Mouse (Mus musculus): Measurements from ENCODE around the gene Dmap1.

Gene Dmap1

DNA sequence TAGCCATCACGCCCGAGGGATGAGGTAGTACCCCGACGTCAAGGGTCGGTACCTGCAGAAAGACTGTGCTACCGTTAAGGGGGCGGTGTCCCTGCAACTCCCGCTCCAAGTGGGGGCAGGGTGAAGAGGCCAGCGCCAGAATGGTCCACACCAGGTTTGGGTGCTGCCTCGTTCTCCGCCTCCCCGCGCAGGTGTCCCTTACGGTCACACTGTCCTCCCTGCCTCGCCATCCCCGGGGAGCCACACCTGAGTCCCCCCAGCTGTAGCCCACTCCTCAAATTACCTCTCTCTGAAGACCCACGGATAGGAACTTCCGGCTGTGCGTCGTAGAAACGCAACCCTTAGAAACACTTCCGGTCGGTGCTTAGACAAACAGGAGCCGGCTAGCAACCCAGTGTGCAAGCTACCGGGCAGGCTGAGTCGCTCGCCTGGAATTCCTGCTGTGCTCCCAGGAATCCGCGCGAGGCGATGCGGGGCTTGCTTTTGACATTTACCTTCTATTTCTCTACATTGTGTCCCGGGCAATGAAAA is at the start of gene Dmap1:
Gene Dmap1 (minus strand): TSS at position 343 of the 531 bp plus-strand sequence.
- peak; percentile 78 to 80 for DNase-seq

DNA sequence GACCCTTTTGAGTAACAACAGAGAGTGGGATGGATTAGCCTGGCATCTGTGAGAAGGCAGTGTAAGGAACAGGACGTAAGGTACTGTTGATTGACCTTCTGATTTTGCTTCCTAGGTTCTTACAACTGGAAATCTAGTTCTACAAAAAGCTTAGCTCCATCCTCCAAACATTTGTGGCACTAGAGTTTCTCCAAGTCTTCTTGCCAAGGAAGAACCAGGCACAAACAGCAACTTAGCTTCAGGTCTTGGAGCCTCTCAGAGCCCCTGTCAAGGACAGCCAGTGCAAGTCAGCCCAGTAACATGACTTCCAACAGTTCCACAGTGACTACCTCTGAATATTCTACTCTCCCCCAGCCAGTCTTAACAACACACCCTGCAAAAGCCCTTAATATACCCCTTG is 42.0 kb upstream of the Dmap1 start, which contains the start of gene Gm12845:
Gene Gm12845 (plus strand): TSS at position 301 of the 400 bp plus-strand sequence.
- DNase-seq = no peak

DNA sequence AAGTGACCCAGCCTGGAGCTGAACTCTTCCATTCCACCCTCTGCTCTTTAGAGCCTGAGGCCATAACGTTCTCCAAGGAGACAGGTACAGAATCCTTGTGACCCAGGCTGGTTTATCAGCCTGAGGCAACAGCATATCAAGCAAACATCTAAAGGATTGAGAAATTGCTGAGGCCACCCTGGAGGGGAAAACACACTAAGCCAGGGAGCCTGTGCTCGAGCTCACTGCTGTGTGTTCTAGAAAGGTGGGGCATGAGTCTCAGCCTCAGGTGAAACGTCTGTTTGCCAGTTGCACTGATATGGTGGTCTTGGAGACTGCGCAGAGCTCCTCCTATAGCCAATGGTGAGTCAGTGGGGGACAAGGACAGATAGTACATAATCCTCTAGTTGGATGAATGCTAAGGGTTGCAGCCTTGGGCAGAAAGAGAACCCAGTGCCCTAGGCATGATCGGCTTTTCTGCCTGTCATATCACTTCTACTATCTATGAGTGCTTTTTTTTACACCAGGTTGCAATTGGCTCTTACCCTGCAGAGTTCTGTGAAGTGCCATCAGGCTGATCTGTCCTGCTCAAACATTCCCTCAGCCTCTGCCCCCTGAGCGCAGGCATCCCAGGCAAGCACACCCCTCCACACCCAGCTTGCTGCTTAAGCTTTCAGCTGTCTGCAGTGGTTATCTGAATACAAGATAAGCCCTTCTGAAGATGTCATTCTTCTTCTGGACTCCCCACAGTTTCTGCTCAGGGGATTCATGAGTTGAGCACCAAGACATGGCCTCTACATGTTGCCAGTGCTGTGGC is 31.4 kb upstream of the Dmap1 start:
- DNase-seq = no peak

DNA sequence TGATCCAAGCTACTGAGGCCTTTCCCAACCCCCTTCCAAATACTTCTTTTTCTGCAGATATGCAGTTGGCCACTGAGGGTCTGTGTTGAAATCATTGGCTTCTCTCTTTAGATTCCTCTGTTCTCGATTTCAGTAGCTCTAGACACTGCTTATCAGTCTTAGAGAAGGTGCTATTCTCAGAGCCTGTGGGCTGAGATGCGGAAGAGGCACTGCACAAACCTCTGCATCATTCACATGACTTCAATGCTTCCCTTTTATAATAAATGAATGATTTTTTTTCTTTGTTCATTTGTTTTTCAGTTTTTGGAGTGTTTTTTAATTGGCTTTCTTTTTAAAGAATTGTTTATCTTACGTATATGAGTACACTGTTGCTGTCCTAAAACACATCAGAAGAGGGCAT is 30.2 kb upstream of the Dmap1 start:
- no peak for DNase-seq

DNA sequence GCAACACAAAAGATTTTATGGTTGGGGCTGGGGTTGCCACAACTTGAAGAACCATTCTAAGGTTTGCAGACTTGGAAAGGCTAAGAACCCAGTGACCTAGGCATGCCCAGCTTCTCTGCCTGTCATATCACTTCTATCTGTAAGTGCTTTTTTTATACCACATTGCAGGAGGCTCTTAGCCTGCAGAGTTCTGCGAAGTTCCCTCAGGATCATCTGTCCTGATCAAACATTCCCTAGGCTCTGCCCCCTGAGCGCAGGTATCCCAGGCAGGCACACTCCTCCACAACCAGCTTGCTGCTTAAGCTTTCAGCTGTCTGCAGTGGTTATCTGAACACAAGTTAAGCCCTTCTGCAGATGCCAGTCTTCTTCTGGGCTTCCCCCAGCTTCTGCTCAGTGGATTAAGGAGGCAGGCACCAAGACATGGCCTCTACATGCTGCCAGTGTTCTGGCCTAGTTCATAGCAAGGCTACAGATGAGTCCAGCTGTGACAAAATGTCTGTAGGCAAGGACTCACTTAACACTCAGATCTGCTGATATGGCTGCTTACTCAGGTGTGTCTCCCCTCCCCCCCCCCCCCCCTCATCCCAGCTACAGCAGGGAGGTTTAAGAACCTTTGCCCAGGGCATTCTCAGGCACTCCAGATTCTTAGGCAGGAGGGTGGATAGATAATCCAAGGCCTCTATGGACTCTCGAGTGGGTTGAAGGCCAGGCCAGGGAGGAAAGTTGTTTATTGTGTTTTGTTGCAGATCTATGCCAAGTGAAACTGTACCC is 26.9 kb upstream of the Dmap1 start:
- DNase-seq = peak in 1 of 2 experiments; percentile 21

DNA sequence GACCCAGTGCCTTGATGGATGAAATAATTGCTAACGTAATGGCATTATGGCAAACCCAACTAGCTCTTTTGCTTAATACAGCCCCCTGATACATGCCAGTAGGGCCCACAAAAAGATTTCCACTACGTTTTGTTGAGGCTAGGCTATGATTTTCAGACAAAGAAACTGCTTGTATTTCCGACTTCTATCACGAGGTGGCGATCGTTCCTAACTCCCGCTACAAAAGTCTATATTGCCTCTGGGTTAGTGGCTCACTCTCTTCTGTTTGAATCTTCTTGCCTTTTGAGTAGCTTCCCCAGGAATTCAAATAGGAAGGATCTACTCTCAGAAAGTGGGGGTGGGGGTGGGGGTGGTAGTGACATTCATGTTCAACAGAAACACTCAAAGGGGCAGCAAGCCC is 23.3 kb upstream of the Dmap1 start:
- DNase-seq = peak in 1 of 2 experiments; percentile 25

DNA sequence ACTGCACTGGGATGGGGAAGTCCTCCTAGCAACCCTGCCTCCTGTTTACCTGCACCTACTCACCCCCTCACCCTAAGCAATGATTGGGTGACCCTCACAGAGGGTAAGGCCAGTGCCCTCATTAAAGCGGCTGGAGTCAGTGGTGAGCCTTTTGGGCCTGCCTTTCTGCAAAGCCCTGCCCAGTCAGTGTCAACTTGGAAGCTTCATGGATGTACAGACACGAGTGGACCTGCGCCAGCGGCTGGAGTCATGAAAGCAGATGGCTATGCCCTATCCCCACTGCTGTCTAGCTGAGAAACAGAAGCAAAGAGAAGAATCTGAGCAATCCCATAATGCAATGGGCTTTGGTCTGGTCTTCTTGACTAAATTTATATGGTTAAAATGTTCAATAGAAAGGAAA is 4.3 kb upstream of the Dmap1 start:
- no peak for DNase-seq

DNA sequence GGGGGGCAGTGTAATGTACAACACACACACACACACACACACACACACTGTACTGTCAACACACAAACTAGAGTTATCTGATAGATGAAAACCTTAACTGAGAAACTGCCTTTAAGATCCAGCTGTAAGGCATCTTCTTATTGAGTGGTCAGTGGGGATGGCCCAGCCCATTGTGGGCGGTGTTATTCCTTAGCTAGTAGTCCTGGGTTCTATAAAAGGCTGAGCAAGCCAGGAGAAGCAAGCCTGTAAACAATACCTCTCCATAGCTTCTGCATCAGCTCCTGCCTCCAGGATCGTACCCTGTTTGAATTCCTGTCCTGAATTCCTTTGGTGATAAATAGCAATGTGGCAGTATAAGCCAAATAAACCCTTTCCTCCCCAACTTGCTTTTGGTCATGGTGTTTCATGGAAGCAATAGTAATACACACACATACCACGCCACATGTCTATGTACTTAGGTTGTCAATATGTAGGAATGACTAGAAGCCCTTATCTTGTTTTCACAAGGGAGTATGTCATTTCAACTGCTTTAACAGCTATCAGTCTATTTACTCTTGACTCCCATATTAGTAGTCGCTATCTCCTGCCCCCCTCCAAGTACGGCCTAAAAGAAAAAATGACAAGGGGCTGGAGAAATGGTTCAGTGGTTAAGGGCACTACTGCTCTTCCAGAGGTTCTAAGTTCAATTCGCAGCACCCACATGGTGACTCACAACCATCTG is 1.1 kb upstream of the Dmap1 start:
- no peak for DNase-seq

DNA sequence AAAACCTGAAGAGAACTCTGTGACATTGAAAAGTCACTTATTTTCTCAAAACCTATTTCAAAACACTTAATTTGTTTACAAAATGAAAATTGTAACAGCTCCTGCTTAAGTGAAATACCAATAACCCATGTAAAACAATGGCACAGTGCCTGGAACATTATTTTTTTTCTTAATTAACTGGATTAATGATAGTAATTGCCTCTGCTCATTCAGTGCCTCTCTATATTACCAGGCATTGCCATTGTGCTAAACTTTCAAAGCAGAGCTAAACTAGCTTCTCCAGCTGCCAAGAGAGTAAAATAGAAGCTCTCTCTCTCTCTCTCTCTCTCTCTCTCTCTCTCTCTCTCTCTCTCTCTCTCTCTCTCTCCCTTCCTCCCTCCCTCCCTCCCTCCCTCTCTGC is 390 bp upstream of the Dmap1 start:
- DNase-seq = no peak

DNA sequence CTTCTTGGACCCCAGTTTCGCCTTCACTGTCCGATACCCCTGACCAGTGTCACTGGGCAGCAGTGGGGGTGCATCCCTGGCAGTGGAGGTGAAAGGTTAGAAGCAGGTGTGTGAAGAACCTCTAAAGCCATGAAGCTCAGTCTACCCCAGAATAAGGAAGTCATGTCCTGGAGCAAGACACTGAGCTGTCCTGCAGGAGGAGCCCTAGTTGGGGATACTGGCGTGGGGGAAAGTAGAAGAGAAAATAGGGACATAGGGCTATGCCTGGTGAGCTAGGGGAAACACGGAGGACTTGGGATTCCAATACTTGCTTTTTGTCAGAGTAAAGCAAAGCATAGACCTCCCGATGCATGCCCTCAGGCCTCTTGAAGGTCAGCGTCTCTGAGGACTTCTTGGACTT is 1.1 kb downstream of the Dmap1 start:
- no peak for DNase-seq

DNA sequence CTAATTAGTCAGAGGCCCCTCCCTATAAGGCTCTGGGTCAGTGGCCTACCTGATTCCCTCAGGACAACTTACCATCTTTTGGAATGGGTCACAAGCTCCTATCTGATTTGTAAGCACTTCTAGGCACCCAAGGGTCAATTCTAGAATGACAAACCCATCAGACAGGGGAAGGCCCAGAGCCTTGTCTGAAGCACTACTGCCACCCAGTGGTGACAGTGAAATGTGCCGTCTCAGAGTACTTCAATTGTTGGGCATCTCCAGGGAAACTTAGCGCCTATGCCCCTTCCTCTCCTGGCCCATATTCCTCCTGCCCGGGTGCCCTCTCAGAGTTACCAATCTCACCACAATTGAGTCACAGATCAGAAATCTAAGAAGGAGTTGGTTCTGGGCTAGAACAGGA is 5.2 kb downstream of the Dmap1 start:
- DNase-seq = peak; percentile 59 to 69

DNA sequence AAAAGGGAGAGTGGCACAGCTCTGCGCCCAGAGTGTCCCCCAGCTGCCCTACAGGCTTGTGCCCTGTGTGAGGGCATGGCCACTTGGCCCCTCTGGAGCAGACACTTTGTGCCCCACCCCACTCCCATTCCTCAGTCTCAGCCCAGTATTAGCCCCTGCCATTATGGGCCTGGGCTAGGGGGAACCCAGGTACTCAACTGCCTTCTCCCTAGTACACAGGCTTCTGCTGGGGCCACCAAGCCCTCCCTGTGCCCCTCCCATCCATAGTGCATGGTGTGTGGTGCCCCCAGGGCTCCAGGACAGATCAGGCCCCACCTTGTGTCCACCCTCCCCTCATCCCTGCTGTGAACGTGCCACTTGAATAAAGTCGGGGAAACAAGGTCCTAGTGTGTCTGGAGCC is 8.2 kb downstream of the Dmap1 start:
- DNase-seq = no peak

DNA sequence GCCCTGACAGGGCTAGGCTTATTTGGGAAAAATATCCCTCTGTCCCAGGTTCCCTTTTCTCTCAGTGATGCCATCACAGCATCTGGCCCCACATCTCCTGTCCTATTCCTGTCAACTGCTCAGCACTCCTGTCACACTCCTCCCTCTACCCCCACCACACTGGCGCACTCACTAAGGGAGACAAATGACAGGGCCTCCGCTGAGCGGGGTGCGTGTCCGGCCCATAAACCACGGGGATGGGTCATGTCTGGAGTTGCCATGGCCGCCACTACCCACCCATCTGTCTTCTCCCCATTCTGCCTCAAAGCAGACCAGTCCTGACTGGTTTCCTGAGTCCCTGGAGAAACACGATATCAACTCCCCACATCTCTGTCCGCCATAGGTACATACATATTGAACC is 10.0 kb downstream of the Dmap1 start:
- no peak for DNase-seq

DNA sequence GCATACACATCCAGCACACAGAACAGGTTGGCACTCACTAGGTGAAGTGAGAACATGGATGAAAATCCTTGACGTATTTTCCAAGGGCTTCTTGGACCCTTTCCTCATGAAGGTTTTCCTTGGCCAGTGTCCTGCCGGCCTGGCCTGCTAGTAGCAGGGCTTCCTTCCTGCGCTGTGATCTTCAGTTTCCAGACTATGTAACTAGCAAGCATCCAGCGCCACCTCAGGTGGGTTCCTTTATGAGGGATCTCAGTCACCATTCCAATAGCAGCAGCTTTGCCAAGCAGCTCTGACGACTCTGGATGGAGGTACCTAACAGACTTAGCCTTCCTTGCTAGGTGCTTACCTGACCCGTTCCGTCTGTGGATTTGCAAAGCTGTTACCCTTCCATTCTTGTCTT is 12.2 kb downstream of the Dmap1 start:
- no peak for DNase-seq

DNA sequence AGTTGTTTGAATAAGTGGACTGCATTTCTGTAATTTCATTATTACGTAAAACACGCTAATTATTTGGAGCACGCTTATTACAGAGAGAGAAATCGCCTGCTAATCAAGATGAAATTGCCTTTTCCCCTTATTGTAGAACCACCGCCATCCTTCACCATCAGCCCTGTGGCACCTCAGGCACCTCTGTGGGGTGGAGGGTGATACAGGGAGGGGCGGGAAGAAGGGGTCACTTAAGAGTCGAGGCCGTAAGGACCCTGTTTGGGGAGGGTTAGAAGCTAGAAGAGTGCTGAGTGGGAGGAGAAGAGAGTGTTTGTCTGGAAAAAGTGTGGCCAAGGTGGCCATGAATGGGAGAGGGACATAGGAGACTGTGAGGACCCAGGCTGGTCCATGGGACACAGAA is 16.0 kb downstream of the Dmap1 start:
- no peak for DNase-seq

DNA sequence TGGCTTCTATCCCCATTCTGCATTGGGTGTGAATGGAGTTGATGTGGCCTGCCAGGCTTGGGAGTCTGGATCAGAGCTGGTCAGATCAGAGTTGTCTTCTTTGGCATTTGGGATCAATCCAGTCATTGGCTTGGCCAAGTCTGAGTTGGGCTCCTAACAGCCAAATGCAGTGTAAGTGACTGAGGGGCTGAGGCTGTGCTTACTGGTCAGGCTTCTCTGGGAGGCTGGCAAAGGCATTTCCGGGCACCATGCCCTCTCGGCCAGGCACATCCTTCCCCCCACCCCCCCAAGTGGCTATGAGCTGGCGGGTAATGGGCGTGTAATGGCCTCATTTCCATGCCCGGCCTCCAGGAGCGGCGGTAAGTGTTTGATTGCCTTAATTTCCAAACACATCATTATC is 16.5 kb downstream of the Dmap1 start:
- DNase-seq = no peak

DNA sequence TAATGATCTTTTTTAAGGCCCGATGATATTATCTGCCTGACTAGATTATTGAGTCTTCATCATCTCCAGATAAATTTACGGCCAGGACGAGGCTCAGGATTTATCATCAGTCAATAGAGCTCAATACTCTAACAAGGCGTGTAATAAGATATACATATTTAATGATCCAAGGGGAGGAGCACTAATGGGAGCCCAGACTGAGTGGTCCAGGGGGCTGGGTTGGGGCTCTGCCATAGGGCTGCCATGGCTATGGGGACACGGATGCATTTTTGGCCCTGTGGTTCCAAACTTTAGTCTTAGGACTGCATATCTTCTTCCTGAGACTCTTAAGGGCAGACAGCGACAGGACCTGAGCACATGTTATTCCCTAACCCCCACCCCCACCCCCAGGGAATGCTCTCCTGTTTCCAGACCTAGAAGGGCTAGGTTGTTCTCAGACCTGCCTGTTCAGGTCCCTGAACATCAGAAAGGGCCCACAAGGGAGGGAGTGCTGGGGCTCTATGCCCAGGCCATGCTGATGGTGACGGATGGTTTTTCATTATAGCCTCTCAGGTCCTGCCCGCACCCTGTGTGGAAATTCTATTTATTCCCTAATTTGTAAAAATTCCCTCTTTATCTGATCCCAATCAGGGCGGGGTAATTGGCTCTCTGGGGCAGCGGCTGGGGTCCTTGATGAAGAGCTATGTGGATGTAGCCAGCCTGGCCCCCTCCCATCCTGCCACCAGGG is 17.5 kb downstream of the Dmap1 start:
- no peak for DNase-seq

DNA sequence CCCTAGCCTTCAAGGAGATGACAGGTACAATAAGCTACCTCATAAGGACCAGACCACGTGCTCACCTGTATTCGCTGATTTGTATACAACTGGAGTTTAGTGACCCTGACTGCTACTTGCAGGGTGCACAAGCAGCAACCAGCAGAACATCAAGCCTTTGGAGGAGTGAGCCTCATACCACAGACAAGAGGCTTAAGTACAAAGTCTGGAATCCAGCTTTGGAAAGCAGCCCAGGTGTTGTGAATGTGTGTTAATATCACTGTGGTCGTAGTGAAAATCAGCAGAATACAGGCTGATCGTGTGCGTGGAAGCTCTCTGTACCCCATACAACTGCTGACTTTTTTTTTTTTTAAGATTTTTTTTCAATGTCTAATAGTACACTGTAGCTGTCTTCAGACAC is 22.1 kb downstream of the Dmap1 start:
- peak in 1 of 2 experiments; percentile 37 for DNase-seq

DNA sequence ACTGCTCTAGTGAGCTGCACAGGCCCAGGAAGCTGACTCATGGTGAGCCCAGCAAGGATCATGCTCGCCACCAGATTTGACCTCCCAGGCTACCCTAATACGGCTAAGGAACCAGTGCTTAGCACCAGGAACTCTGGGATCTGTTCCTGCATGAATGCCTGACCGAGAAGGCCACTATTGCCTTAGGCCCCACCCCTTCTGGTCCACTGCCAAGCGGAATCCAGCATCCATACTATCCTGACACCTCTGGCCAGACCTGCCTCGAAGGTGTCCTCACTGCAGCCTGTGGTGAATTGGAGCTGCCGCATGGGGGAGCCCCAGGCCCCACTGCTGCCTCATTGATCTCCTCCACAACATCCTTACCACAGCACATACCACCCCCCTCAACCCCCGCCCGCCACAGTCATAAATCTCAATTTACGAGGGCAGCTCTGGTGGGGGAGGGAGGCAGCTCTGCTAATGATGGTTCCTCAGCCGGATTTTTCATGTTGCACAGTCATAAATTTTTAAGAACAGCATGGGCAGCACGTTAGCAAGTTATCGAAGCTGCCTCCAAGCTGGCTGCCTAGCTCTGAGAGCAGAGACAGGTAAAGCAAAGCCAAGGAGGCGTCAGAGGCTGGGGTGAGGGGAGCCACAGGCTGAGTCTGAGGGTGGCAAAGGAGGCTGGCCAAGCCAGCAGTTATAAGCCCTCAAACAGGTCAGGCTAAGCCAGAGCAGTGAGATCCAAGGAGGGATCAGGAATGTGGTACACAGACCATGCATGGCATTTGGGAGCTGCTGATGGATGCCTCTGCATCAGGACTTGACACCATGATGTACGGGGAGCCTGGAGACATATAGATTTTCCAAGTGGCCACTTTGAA is 23.3 kb downstream of the Dmap1 start:
- no peak for DNase-seq

DNA sequence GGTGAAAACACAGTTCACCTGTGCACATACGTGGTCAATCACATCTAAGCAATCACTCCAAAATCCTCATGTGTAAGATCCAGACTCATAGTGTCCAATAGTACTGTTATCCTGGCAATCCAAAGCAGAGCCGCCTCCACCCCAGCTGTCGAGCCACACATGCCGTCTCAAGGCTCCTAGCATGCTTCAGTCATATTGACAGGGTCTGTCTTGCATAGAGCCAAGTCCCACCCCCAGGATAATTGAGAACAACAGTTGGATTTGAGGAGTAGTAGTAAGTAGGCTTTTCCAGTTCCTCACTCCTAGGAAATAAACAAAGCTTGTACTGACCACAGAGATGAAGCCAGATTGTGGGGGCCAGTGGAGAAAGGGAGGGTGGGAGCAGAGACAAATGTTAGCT is 24.4 kb downstream of the Dmap1 start:
- no peak for DNase-seq

DNA sequence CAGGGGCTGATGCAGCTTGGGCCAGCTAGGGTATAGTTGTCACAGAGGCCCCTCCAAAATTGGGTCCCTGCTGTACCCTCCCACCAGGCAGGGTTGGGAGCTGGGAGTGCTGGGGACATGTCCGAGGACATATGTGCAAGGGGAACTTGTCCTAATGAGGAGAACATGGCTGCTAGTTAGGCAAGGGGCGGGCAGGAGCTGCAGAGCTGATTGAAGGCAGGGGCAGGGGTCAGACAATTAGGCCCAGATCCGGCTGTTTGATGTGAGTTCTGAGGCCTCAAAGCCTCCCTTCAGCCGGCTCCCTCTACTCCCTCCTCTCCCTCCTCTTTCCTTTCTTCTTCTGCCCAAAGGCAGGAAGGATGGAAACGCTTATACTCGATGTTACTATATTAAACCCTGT is 25.1 kb downstream of the Dmap1 start:
- no peak for DNase-seq

DNA sequence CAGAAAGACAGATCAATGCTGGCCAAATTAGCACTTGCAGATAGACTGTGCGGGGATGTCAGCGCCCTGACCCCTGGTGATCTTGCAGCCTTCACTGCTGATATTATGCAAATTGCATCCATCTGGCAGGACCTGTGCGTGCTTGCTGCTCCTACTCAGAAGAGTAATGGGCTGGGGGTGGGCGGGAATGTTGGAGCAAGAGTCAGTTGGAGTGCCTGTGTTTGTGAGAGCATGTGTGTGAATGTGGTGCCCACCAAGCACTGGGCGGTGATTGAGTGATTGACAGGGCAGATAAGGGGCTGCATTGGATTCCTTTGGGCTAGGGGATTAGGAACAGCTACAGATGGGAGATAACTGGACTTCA is 26.6 kb downstream of the Dmap1 start:
- DNase-seq = no peak
